Mouse (Mus musculus) gastrocnemius, postnatal 4 days (tissue): ENCODE measurements around the gene Emx2. TPM values are rescaled to one million over a fixed set of nuclear protein-coding genes. Genes with fewer than 3 reads are reported as not detected.

Experiments used
- DNase-seq, 2 experiments: peaks; one replicate each; pipeline ENCODE4 v3.0.0; 2021 to 2022; ENCODE audit warnings: low spot score in 2 of 2, mixed read lengths in 2 of 2
- long read RNA-seq, 2 experiments: library from polyadenylated mRNA; stranded (forward); transcript quantifications; one replicate each; pipeline ENCODE4 v2.0.0; 2021
- total RNA-seq, 2 experiments: library from RNA; stranded (reverse); gene quantifications; 2 replicates each; pipeline ENCODE4 v1.2.3; 2021

Gene Emx2
- 1 to 10 TPM; 1.2 to 2.2 TPM for total RNA-seq
- long read RNA-seq, experiment 1, partial matches to known transcripts, result 0 of 1 reads
- long read RNA-seq, experiment 1, other reads (novel, unspliced or antisense), result 1 of 1 reads
- long read RNA-seq, experiment 2, partial matches to known transcripts, result 0 of 2 reads
- long read RNA-seq, experiment 2, other reads (novel, unspliced or antisense), result 0 of 2 reads

- DNase-seq, result peak; percentile 66 to 79
Observed at GRCm38 (mm10) chr19:59457951-59458742, at the start of gene Emx2. Gene Emx2 (plus strand): TSS chr19:59458372.

GRCm38 (mm10) chr19:59414128-59414527, 44.0 kb upstream of the Emx2 start:
- no peak for DNase-seq

- peak; percentile 70 to 86 for DNase-seq
Observed at GRCm38 (mm10) chr19:59418024-59418423, 40.1 kb upstream of the Emx2 start.

- no peak for DNase-seq
Observed at GRCm38 (mm10) chr19:59418671-59419070, 39.5 kb upstream of the Emx2 start.

- DNase-seq, result no peak
Observed at GRCm38 (mm10) chr19:59422393-59422792, 35.8 kb upstream of the Emx2 start.

- DNase-seq, result no peak
Observed at GRCm38 (mm10) chr19:59423685-59424084, 34.5 kb upstream of the Emx2 start.

- no peak for DNase-seq
Observed at GRCm38 (mm10) chr19:59424975-59425374, 33.2 kb upstream of the Emx2 start.

GRCm38 (mm10) chr19:59432286-59432685, 25.9 kb upstream of the Emx2 start:
- peak in 1 of 2 experiments; percentile 40 for DNase-seq

- no peak for DNase-seq
Observed at GRCm38 (mm10) chr19:59450561-59451135, 7.5 kb upstream of the Emx2 start.

GRCm38 (mm10) chr19:59451441-59451951, 6.7 kb upstream of the Emx2 start:
- DNase-seq, result no peak

GRCm38 (mm10) chr19:59452321-59452720, 5.9 kb upstream of the Emx2 start:
- no peak for DNase-seq

- DNase-seq, result no peak
Observed at GRCm38 (mm10) chr19:59453591-59453990, 4.6 kb upstream of the Emx2 start.

GRCm38 (mm10) chr19:59454196-59454595, 4.0 kb upstream of the Emx2 start:
- peak; percentile 63 to 80 for DNase-seq

GRCm38 (mm10) chr19:59455671-59456070, 2.5 kb upstream of the Emx2 start:
- DNase-seq, result no peak

- DNase-seq, result no peak
Observed at GRCm38 (mm10) chr19:59457011-59457945, 894 bp upstream of the Emx2 start.

GRCm38 (mm10) chr19:59458743-59459135, 567 bp downstream of the Emx2 start:
- no peak for DNase-seq

- peak; percentile 40 to 56 for DNase-seq
Observed at GRCm38 (mm10) chr19:59459158-59459781, 1.1 kb downstream of the Emx2 start.

GRCm38 (mm10) chr19:59459811-59460241, 1.7 kb downstream of the Emx2 start:
- no peak for DNase-seq

GRCm38 (mm10) chr19:59460328-59461115, 2.4 kb downstream of the Emx2 start:
- DNase-seq, result no peak
